Mouse (Mus musculus): ENCODE results near the gene Ppp3cb. TPM values are rescaled to one million over a fixed set of nuclear protein-coding genes. Genes with fewer than 3 reads are reported as not detected.

The Ppp3cb gene
- polyA plus RNA-seq, 1 experiment from 2014 or later, result 13.3 TPM

DNA sequence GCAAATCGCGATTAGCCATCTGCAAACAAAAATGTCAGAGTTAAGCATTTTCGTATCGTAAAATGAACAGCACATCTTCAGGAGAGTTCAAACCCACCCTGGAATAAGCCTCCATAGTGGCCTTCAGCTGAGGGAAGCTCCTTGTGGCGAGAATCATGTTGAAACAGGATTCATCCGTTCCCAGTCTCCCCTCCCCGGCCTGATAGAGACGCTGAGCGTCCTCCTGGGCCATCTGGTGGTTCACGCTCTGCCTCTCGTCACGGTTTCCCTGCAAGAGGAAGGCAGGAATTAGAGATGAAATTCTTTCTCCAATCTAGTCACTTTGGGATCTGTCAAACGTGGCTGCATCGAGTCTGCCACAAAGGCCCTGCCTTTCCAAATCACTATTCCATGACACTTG is 86.2 kb downstream of the Ppp3cb start:
- Histone ChIP-seq H3K9ac (ENCODE audit: low read depth, low read length) (no peak overlapping the region), H3K4me1 (ENCODE audit: control insufficient read depth, low read depth, low read length) (no peaks in the 10 kb centered on the region), H3K4me3 (ENCODE audit: low read depth, low read length) (no peak overlapping the region), H3K4me2 (ENCODE audit: low read depth, low read length) (no peak overlapping the region), H3K27ac (ENCODE audit: low read length) (no peak overlapping the region), H3K27me3 (ENCODE audit: control insufficient read depth, insufficient read depth, low read depth, low read length) (no peaks in the 10 kb centered on the region), H3K36me3 (ENCODE audit: control insufficient read depth, insufficient read depth) (peaks cover 56% of the 10 kb centered on the region), H3K9me3 (replicated peaks; ENCODE audit: control insufficient read depth, low read length) (no peaks in the 10 kb centered on the region)
- WGBS (ENCODE audit: insufficient replicate concordance), result 86% methylated on average over 14 of the region's 14 CpGs
- ATAC-seq (ENCODE audit: low read depth), result no peak

DNA sequence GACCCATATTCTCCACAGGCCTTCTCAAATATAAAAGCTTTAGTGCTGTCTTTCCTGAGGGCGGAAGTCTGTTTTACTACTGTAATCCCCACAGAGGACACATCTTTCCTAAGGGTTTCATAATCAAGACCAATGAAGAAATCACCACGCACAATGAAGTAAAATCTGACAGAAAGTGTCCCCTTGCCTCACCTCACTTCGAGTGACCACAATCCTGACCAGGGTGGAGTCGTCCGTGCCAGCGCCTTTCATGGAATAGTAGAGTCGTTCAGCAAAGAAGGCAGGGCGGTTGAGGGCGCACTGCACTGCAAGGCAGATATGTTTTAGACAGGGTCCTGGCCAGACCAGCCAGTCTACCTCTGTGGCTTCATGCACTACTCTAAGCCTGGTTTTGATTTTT is 88.0 kb downstream of the Ppp3cb start:
- Histone ChIP-seq H3K9ac (ENCODE audit: low read depth, low read length) (no peak overlapping the region), H3K4me1 (ENCODE audit: control insufficient read depth, low read depth, low read length) (no peaks in the 10 kb centered on the region), H3K36me3 (ENCODE audit: control insufficient read depth, insufficient read depth) (peaks cover 44% of the 10 kb centered on the region), H3K4me3 (ENCODE audit: low read depth, low read length) (no peak overlapping the region), H3K27ac (ENCODE audit: low read length) (no peak overlapping the region), H3K4me2 (ENCODE audit: low read depth, low read length) (no peak overlapping the region), H3K27me3 (ENCODE audit: control insufficient read depth, insufficient read depth, low read depth, low read length) (no peaks in the 10 kb centered on the region), H3K9me3 (replicated peaks; ENCODE audit: control insufficient read depth, low read length) (no peaks in the 10 kb centered on the region)
- 84% methylated on average over 9 of the region's 9 CpGs for WGBS (ENCODE audit: insufficient replicate concordance)
- ATAC-seq (ENCODE audit: low read depth), result no peak

DNA sequence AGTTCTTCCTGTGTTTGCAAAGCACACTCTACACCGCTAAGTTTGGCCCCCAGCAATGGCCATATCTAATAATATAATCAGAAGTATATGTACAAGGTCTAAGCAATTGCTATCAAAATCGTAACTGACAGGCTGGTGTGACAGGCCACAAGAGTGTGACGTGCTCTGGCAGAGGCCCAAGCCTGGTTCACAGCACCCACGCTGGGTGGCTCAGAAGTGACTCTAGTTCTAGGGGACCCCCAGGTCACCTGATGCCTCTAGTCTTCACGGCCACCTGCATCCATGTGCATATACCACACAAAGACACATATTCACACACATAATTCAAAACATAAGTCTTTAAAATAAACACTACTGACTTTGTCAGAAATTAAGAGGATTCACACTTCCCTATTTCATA is 93.4 kb downstream of the Ppp3cb start:
- H3K4me2 ChIP-seq (ENCODE audit: low read depth, low read length), result no peak overlapping the region
- no peaks in the 10 kb centered on the region for H3K27me3 ChIP-seq (ENCODE audit: control insufficient read depth, insufficient read depth, low read depth, low read length)
- 81% methylated on average over 5 of the region's 5 CpGs for WGBS (ENCODE audit: insufficient replicate concordance)
- no peak for ATAC-seq (ENCODE audit: low read depth)
- H3K4me1 ChIP-seq (ENCODE audit: control insufficient read depth, low read depth, low read length), result peaks cover 7% of the 10 kb centered on the region
- no peak overlapping the region for H3K4me3 ChIP-seq (ENCODE audit: low read depth, low read length)
- no peaks in the 10 kb centered on the region for H3K9me3 ChIP-seq (replicated peaks; ENCODE audit: control insufficient read depth, low read length)
- H3K9ac ChIP-seq (ENCODE audit: low read depth, low read length), result no peak overlapping the region
- no peak overlapping the region for H3K27ac ChIP-seq (ENCODE audit: low read length)
- H3K36me3 ChIP-seq (ENCODE audit: control insufficient read depth, insufficient read depth), result peaks cover 13% of the 10 kb centered on the region; the same call in 1 of the 2 replicates

DNA sequence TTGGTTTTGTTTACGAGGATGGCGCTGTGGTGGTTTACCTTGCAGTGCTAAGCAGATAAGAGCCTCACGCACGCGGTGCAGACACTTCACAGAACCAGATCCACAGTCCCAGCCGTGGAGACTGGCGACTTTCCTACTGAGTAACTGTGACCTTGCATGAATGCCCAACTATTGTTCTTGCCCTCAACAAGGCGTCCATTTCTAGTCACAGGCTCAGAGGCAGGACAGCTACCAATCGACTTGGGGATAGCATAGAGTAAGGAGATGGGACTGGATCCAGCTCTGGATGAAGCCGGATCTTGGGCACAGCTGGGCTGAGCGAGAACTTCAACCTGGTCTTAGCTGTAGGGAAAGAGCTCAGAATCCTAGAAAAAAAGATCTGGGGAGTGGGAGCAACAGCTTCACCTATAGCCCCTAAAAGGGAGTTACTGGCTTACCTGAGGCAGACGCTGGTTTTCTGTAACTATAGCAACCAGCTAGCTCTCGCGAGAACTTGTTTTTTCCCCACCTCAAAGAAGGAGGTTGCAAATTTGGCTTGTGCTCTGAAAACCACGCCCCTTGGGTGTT is 94.5 kb downstream of the Ppp3cb start, which contains the start of gene Cfap70:
Gene Cfap70 (minus strand): TSS at position 462 of the 567 bp plus-strand sequence.
- 4% methylated on average over 15 of the region's 15 CpGs for WGBS (ENCODE audit: insufficient replicate concordance)
- H3K4me3 ChIP-seq (ENCODE audit: low read depth, low read length), result peak within 1 kb of the TSS; percentile 44
- peaks cover 11% of the 10 kb centered on the region; the same call in 1 of the 2 replicates for H3K36me3 ChIP-seq (ENCODE audit: control insufficient read depth, insufficient read depth)
- ATAC-seq (ENCODE audit: low read depth), result peak; percentile 73
- no peaks in the 10 kb centered on the region for H3K27me3 ChIP-seq (ENCODE audit: control insufficient read depth, insufficient read depth, low read depth, low read length)
- H3K9me3 ChIP-seq (replicated peaks; ENCODE audit: control insufficient read depth, low read length), result no peaks in the 10 kb centered on the region
- H3K27ac ChIP-seq (ENCODE audit: low read length), result no peak within 1 kb of the TSS
- H3K4me2 ChIP-seq (ENCODE audit: low read depth, low read length), result peak within 1 kb of the TSS; percentile 64
- H3K9ac ChIP-seq (ENCODE audit: low read depth, low read length), result peak within 1 kb of the TSS; percentile 1; the same call in 1 of the 2 replicates
- peaks cover 7% of the 10 kb centered on the region for H3K4me1 ChIP-seq (ENCODE audit: control insufficient read depth, low read depth, low read length)

DNA sequence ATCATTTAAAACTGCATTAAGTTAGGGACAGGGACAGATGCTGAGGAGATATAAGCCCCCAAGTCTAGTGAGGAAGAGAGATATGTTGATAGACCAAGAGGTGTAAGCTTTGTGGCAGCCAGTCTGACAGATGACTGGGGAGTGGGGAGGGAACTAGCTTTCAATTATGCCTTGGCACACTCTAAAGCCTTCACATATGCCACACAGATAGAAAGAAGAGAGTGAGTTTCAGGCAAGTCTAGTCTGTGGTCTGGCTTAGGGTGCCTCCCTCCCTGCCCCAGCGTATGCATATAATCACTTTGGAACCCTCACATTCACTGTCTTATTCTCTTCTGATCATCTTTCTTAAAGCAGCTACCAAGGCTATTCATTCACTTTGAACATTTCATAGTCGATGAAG is 95.1 kb downstream of the Ppp3cb start:
- H3K4me2 ChIP-seq (ENCODE audit: low read depth, low read length), result peak overlapping the region; percentile 64
- ATAC-seq (ENCODE audit: low read depth), result 0 out of 2 replicates have a peak, but pooled peaks have one; percentile 49
- no peak overlapping the region for H3K27ac ChIP-seq (ENCODE audit: low read length)
- no peaks in the 10 kb centered on the region for H3K9me3 ChIP-seq (replicated peaks; ENCODE audit: control insufficient read depth, low read length)
- H3K4me1 ChIP-seq (ENCODE audit: control insufficient read depth, low read depth, low read length), result peaks cover 7% of the 10 kb centered on the region
- no peaks in the 10 kb centered on the region for H3K27me3 ChIP-seq (ENCODE audit: control insufficient read depth, insufficient read depth, low read depth, low read length)
- peak overlapping the region; percentile 44 for H3K4me3 ChIP-seq (ENCODE audit: low read depth, low read length)
- H3K36me3 ChIP-seq (ENCODE audit: control insufficient read depth, insufficient read depth), result peaks cover 7% of the 10 kb centered on the region; the same call in 1 of the 2 replicates
- 23% methylated on average over 2 of the region's 2 CpGs for WGBS (ENCODE audit: insufficient replicate concordance)
- peak overlapping the region; percentile 1; the same call in 1 of the 2 replicates for H3K9ac ChIP-seq (ENCODE audit: low read depth, low read length)

Other genes with a start within 250 kb of the Ppp3cb start
- 24.5 and 24.8 TPM in 2 replicates for gene Ecd, start 198.5 kb downstream of the Ppp3cb start, polyA plus RNA-seq (2015; fragmentation: Nextera tagmentation; extraction: Ambion mirVana)
- 7.1 and 8.8 TPM in 2 replicates for gene Fam149b, start 198.4 kb downstream of the Ppp3cb start, polyA plus RNA-seq (2015; fragmentation: Nextera tagmentation; extraction: Ambion mirVana)
- gene Dnajc9, start 157.7 kb downstream of the Ppp3cb start, polyA plus RNA-seq (2015; fragmentation: Nextera tagmentation; extraction: Ambion mirVana), result 94.0 and 103 TPM in 2 replicates
- gene Mrps16, start 152.9 kb downstream of the Ppp3cb start, polyA plus RNA-seq (2015; fragmentation: Nextera tagmentation; extraction: Ambion mirVana), result 40.4 and 47.2 TPM in 2 replicates
- 0.09 TPM in 1 of 2 replicates, not detected in the other for gene Cfap70, start 94.3 kb downstream of the Ppp3cb start, polyA plus RNA-seq (2015; fragmentation: Nextera tagmentation; extraction: Ambion mirVana)
- gene Anxa7, start 66.4 kb downstream of the Ppp3cb start, polyA plus RNA-seq (2015; fragmentation: Nextera tagmentation; extraction: Ambion mirVana), result 40.3 and 40.6 TPM in 2 replicates
- 0.42 and 0.55 TPM in 2 replicates for gene Mss51, start 49.7 kb downstream of the Ppp3cb start, polyA plus RNA-seq (2015; fragmentation: Nextera tagmentation; extraction: Ambion mirVana)
- 0.89 and 1.0 TPM in 2 replicates for gene Usp54, start 94.5 kb upstream of the Ppp3cb start, polyA plus RNA-seq (2015; fragmentation: Nextera tagmentation; extraction: Ambion mirVana)
- gene Myoz1, start 110.0 kb upstream of the Ppp3cb start, polyA plus RNA-seq (2015; fragmentation: Nextera tagmentation; extraction: Ambion mirVana), result 2.0 and 5.6 TPM in 2 replicates
- 0.43 and 1.1 TPM in 2 replicates for gene Synpo2l, start 121.8 kb upstream of the Ppp3cb start, polyA plus RNA-seq (2015; fragmentation: Nextera tagmentation; extraction: Ambion mirVana)
- gene Sec24c, start 127.7 kb upstream of the Ppp3cb start, polyA plus RNA-seq (2015; fragmentation: Nextera tagmentation; extraction: Ambion mirVana), result 36.5 and 46.0 TPM in 2 replicates
- 5.0 and 5.4 TPM in 2 replicates for gene Fut11, start 148.4 kb upstream of the Ppp3cb start, polyA plus RNA-seq (2015; fragmentation: Nextera tagmentation; extraction: Ambion mirVana)
- gene Chchd1, start 156.4 kb upstream of the Ppp3cb start, polyA plus RNA-seq (2015; fragmentation: Nextera tagmentation; extraction: Ambion mirVana), result 80.3 and 86.5 TPM in 2 replicates
- 6.1 and 6.3 TPM in 2 replicates for gene Zswim8, start 161.0 kb upstream of the Ppp3cb start, polyA plus RNA-seq (2015; fragmentation: Nextera tagmentation; extraction: Ambion mirVana)
- gene Ndst2, start 188.0 kb upstream of the Ppp3cb start, polyA plus RNA-seq (2015; fragmentation: Nextera tagmentation; extraction: Ambion mirVana), result 14.5 and 16.7 TPM in 2 replicates
- gene Camk2g, start 247.5 kb upstream of the Ppp3cb start, polyA plus RNA-seq (2015; fragmentation: Nextera tagmentation; extraction: Ambion mirVana), result 4.1 and 5.2 TPM in 2 replicates